Mouse (Mus musculus): ENCODE results near the gene Ldb3. TPM values are rescaled to one million over a fixed set of nuclear protein-coding genes. Genes with fewer than 3 reads are reported as not detected.
A peak's percentile ranks its signal among the peaks of the same experiment; 100 is the strongest.

The Ldb3 gene
- polyA plus RNA-seq, 1 experiment = not detected

GRCm38 (mm10) chr14:34576858-34577257, 11.6 kb downstream of the Ldb3 start:
- Histone ChIP-seq H3K4me1 (ENCODE audit: control insufficient read depth, insufficient read depth, low read length) (no peaks in the 10 kb centered on the region), H3K27ac (ENCODE audit: insufficient read depth, low read depth, low read length) (no peak overlapping the region), H3K4me3 (ENCODE audit: insufficient read depth, low read length) (no peak overlapping the region)
- no peak for TF ChIP-seq POLR2A (IDR thresholded peaks at IDR 0.05; ENCODE audit: borderline replicate concordance, low read depth, low read length)
- TF ChIP-seq CTCF (IDR thresholded peaks at IDR 0.05; ENCODE audit: low read depth, low read length) = no peak

- Histone ChIP-seq H3K4me1 (ENCODE audit: control insufficient read depth, insufficient read depth, low read length) (no peaks in the 10 kb centered on the region), H3K4me3 (ENCODE audit: insufficient read depth, low read length) (no peak overlapping the region), H3K27ac (ENCODE audit: insufficient read depth, low read depth, low read length) (no peak overlapping the region)
- no peak for TF ChIP-seq POLR2A (IDR thresholded peaks at IDR 0.05; ENCODE audit: borderline replicate concordance, low read depth, low read length)
- 0 out of 2 replicates have a peak, but pooled peaks have one; percentile 14 for TF ChIP-seq CTCF (IDR thresholded peaks at IDR 0.05; ENCODE audit: low read depth, low read length)
These were observed 14.4 kb downstream of the Ldb3 start for GRCm38 (mm10) chr14:34574068-34574467.

- no peaks in the 10 kb centered on the region for H3K4me1 ChIP-seq (ENCODE audit: control insufficient read depth, insufficient read depth, low read length)
- H3K4me3 ChIP-seq (ENCODE audit: insufficient read depth, low read length) = no peak overlapping the region
- TF ChIP-seq CTCF (IDR thresholded peaks at IDR 0.05; ENCODE audit: low read depth, low read length) (no peak), POLR2A (IDR thresholded peaks at IDR 0.05; ENCODE audit: borderline replicate concordance, low read depth, low read length) (no peak)
- no peak overlapping the region for H3K27ac ChIP-seq (ENCODE audit: insufficient read depth, low read depth, low read length)
These were observed 15.1 kb downstream of the Ldb3 start for GRCm38 (mm10) chr14:34573348-34573913.

- Histone ChIP-seq H3K27ac (ENCODE audit: insufficient read depth, low read depth, low read length) (no peak overlapping the region), H3K4me1 (ENCODE audit: control insufficient read depth, insufficient read depth, low read length) (no peaks in the 10 kb centered on the region), H3K4me3 (ENCODE audit: insufficient read depth, low read length) (no peak overlapping the region)
- TF ChIP-seq CTCF (IDR thresholded peaks at IDR 0.05; ENCODE audit: low read depth, low read length) = no peak
- TF ChIP-seq POLR2A (IDR thresholded peaks at IDR 0.05; ENCODE audit: borderline replicate concordance, low read depth, low read length) = no peak
These were observed 16.7 kb downstream of the Ldb3 start for GRCm38 (mm10) chr14:34571610-34572387.

- Histone ChIP-seq H3K4me1 (ENCODE audit: control insufficient read depth, insufficient read depth, low read length) (no peaks in the 10 kb centered on the region), H3K4me3 (ENCODE audit: insufficient read depth, low read length) (no peak overlapping the region), H3K27ac (ENCODE audit: insufficient read depth, low read depth, low read length) (no peak overlapping the region)
- no peak for TF ChIP-seq CTCF (IDR thresholded peaks at IDR 0.05; ENCODE audit: low read depth, low read length)
- TF ChIP-seq POLR2A (IDR thresholded peaks at IDR 0.05; ENCODE audit: borderline replicate concordance, low read depth, low read length) = no peak
These were observed 17.6 kb downstream of the Ldb3 start for GRCm38 (mm10) chr14:34570903-34571302.

- H3K27ac ChIP-seq (ENCODE audit: insufficient read depth, low read depth, low read length) = no peak overlapping the region
- no peak overlapping the region for H3K4me3 ChIP-seq (ENCODE audit: insufficient read depth, low read length)
- no peaks in the 10 kb centered on the region for H3K4me1 ChIP-seq (ENCODE audit: control insufficient read depth, insufficient read depth, low read length)
- peak; percentile 81 for TF ChIP-seq CTCF (IDR thresholded peaks at IDR 0.05; ENCODE audit: low read depth, low read length)
- TF ChIP-seq POLR2A (IDR thresholded peaks at IDR 0.05; ENCODE audit: borderline replicate concordance, low read depth, low read length) = no peak
These were observed 18.2 kb downstream of the Ldb3 start for GRCm38 (mm10) chr14:34570294-34570693.

GRCm38 (mm10) chr14:34569534-34570194, 18.8 kb downstream of the Ldb3 start:
- Histone ChIP-seq H3K27ac (ENCODE audit: insufficient read depth, low read depth, low read length) (no peak overlapping the region), H3K4me1 (ENCODE audit: control insufficient read depth, insufficient read depth, low read length) (no peaks in the 10 kb centered on the region), H3K4me3 (ENCODE audit: insufficient read depth, low read length) (no peak overlapping the region)
- TF ChIP-seq CTCF (IDR thresholded peaks at IDR 0.05; ENCODE audit: low read depth, low read length) = no peak
- TF ChIP-seq POLR2A (IDR thresholded peaks at IDR 0.05; ENCODE audit: borderline replicate concordance, low read depth, low read length) = no peak

GRCm38 (mm10) chr14:34568626-34569025, 19.9 kb downstream of the Ldb3 start:
- no peak overlapping the region for H3K27ac ChIP-seq (ENCODE audit: insufficient read depth, low read depth, low read length)
- TF ChIP-seq POLR2A (IDR thresholded peaks at IDR 0.05; ENCODE audit: borderline replicate concordance, low read depth, low read length) (no peak), CTCF (IDR thresholded peaks at IDR 0.05; ENCODE audit: low read depth, low read length) (no peak)
- H3K4me1 ChIP-seq (ENCODE audit: control insufficient read depth, insufficient read depth, low read length) = no peaks in the 10 kb centered on the region
- no peak overlapping the region for H3K4me3 ChIP-seq (ENCODE audit: insufficient read depth, low read length)

GRCm38 (mm10) chr14:34567697-34568096, 20.8 kb downstream of the Ldb3 start:
- Histone ChIP-seq H3K4me3 (ENCODE audit: insufficient read depth, low read length) (no peak overlapping the region), H3K4me1 (ENCODE audit: control insufficient read depth, insufficient read depth, low read length) (no peaks in the 10 kb centered on the region), H3K27ac (ENCODE audit: insufficient read depth, low read depth, low read length) (no peak overlapping the region)
- no peak for TF ChIP-seq POLR2A (IDR thresholded peaks at IDR 0.05; ENCODE audit: borderline replicate concordance, low read depth, low read length)
- TF ChIP-seq CTCF (IDR thresholded peaks at IDR 0.05; ENCODE audit: low read depth, low read length) = no peak

- Histone ChIP-seq H3K4me3 (ENCODE audit: insufficient read depth, low read length) (no peak overlapping the region), H3K27ac (ENCODE audit: insufficient read depth, low read depth, low read length) (no peak overlapping the region), H3K4me1 (ENCODE audit: control insufficient read depth, insufficient read depth, low read length) (no peaks in the 10 kb centered on the region)
- TF ChIP-seq CTCF (IDR thresholded peaks at IDR 0.05; ENCODE audit: low read depth, low read length) = no peak
- no peak for TF ChIP-seq POLR2A (IDR thresholded peaks at IDR 0.05; ENCODE audit: borderline replicate concordance, low read depth, low read length)
These were observed 22.0 kb downstream of the Ldb3 start for GRCm38 (mm10) chr14:34566530-34566929.
